Mouse (Mus musculus): ENCODE results near the gene Deaf1. TPM values are rescaled to one million over a fixed set of nuclear protein-coding genes. Genes with fewer than 3 reads are reported as not detected.
"Not testable (repeated sequence)": the region's sequence is repeated elsewhere in the genome, so short reads cannot be mapped to it uniquely, and the experiment has no call there.

The Deaf1 gene
- polyA plus RNA-seq, 1 experiment from 2014 or later = 61.3 TPM

DNA sequence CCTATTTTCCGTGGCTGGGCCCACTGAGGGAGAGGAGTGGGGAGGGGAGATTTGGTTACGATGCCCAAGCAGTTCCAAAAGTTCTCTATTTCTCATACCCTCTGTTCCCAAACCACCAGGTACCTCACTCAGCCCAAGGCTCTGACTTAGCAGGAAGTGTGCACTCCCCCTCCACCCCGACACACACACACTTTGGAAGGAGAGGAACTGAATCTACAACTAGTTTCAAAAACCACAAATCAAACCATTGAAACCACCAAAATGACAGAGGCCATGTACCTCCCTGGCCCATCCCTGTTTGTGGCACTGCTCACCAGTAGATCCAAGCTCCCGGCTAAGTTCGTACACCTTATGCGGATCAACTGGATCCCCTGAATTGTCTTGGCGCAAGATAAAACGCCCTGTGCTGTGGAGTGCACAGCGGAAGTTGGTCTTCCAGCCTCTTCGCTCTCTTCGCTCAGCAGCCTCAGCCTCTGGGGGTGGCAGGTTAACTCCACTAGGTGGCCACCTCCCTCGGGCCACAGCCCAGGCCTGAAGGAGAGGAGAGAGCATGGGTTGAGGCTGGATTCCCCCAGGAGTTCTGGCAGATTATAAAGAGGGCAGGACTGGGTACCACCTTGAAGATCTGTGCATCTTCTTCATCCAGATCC is 62.6 kb downstream of the Deaf1 start:
- Histone ChIP-seq H3K9me3 (replicated peaks; ENCODE audit: control insufficient read depth, low read length) (no peaks in the 10 kb centered on the region), H3K27ac (ENCODE audit: low read length) (no peak overlapping the region), H3K4me3 (replicated peaks; ENCODE audit: low read length) (no peak overlapping the region), H3K9ac (ENCODE audit: low read length) (peak overlapping the region; percentile 21; the same call in 1 of the 2 replicates), H3K27me3 (ENCODE audit: control insufficient read depth, insufficient read depth, low read length) (no peaks in the 10 kb centered on the region), H3K4me1 (ENCODE audit: control insufficient read depth, insufficient read depth, low read length) (peaks cover 4% of the 10 kb centered on the region; the same call in 1 of the 2 replicates), H3K36me3 (ENCODE audit: control insufficient read depth, insufficient read depth, low read length) (peaks cover 20% of the 10 kb centered on the region), H3K4me2 (ENCODE audit: low read depth, low read length) (peak overlapping the region; percentile 91; the same call in 1 of the 2 replicates)
- peak; percentile 56; the same call in 1 of the 2 replicates for ATAC-seq (ENCODE audit: insufficient read depth, low FRiP score)
- WGBS = 27% methylated on average over 12 of the region's 12 CpGs

DNA sequence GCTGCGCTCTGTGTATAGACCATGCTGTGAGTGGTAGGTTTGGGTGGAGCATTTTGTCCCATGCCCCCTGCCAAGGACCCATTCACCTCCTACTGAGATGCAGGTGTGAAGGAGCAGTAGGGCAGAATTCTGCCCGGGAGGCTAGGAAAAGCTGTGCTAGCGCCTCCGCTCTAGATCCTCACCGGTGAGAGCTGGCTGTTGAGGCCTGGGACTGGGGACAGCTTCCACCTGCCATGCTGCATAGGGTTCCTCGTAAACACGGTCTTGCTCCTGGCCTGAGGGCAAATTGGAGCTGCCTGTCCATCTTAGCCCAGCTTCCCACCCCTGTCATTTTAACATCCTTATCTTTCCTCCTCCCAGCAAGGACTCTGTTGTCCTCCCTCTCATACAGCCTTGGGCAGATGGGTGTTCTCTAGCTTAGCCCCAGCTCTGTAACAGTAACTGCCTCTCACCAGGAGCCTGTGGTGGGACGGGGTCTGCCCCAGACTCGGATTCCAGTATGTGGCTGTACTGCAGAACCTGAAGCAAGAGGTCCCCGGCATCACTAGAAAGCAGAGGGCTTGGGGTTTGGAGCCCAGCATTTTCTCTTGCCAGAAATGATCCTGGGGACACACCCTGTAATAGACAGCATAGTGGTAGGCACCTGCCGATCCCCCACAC is 63.3 kb downstream of the Deaf1 start:
- no peak overlapping the region for H3K9ac ChIP-seq (ENCODE audit: low read length)
- 75% methylated on average over 11 of the region's 11 CpGs for WGBS
- no peak overlapping the region for H3K4me2 ChIP-seq (ENCODE audit: low read depth, low read length)
- no peaks in the 10 kb centered on the region for H3K9me3 ChIP-seq (replicated peaks; ENCODE audit: control insufficient read depth, low read length)
- H3K36me3 ChIP-seq (ENCODE audit: control insufficient read depth, insufficient read depth, low read length) = peaks cover 26% of the 10 kb centered on the region
- no peak for ATAC-seq (ENCODE audit: insufficient read depth, low FRiP score)
- no peak overlapping the region for H3K27ac ChIP-seq (ENCODE audit: low read length)
- no peaks in the 10 kb centered on the region for H3K27me3 ChIP-seq (ENCODE audit: control insufficient read depth, insufficient read depth, low read length)
- no peak overlapping the region for H3K4me3 ChIP-seq (replicated peaks; ENCODE audit: low read length)
- H3K4me1 ChIP-seq (ENCODE audit: control insufficient read depth, insufficient read depth, low read length) = peaks cover 4% of the 10 kb centered on the region; the same call in 1 of the 2 replicates

DNA sequence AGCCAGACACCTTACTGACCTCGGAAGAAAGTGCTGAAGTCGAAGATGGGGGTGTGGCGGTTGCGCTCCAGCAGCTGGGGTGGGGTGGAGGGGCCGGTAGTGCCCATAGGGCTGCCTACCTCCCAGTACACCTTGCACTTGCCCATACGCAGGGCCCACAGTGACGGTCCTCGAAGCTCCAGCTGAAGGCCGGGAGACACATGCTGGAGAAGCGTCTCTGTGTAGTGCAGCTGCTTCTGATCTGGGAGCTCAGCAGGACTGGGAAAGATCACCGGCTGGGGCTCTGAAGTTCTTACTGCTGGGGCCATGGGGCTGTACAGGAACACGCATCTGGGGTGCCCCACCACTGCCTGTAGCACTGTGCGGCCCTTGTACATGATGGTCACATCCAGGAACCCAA is 63.9 kb downstream of the Deaf1 start:
- H3K4me2 ChIP-seq (ENCODE audit: low read depth, low read length) = no peak overlapping the region
- no peaks in the 10 kb centered on the region for H3K27me3 ChIP-seq (ENCODE audit: control insufficient read depth, insufficient read depth, low read length)
- no peak overlapping the region for H3K4me3 ChIP-seq (replicated peaks; ENCODE audit: low read length)
- no peak for ATAC-seq (ENCODE audit: insufficient read depth, low FRiP score)
- no peak overlapping the region for H3K9ac ChIP-seq (ENCODE audit: low read length)
- H3K36me3 ChIP-seq (ENCODE audit: control insufficient read depth, insufficient read depth, low read length) = peaks cover 31% of the 10 kb centered on the region
- whole genome bisulfite sequencing = 84% methylated on average over 13 of the region's 13 CpGs
- H3K9me3 ChIP-seq (replicated peaks; ENCODE audit: control insufficient read depth, low read length) = no peaks in the 10 kb centered on the region
- no peak overlapping the region for H3K27ac ChIP-seq (ENCODE audit: low read length)
- peaks cover 4% of the 10 kb centered on the region; the same call in 1 of the 2 replicates for H3K4me1 ChIP-seq (ENCODE audit: control insufficient read depth, insufficient read depth, low read length)

- WGBS = 89% methylated on average over 3 of the region's 3 CpGs
- H3K27ac ChIP-seq (ENCODE audit: low read length) = no peak overlapping the region
- no peaks in the 10 kb centered on the region for H3K9me3 ChIP-seq (replicated peaks; ENCODE audit: control insufficient read depth, low read length)
- no peak overlapping the region for H3K4me2 ChIP-seq (ENCODE audit: low read depth, low read length)
- H3K36me3 ChIP-seq (ENCODE audit: control insufficient read depth, insufficient read depth, low read length) = peaks cover 41% of the 10 kb centered on the region
- no peak overlapping the region for H3K9ac ChIP-seq (ENCODE audit: low read length)
- H3K4me1 ChIP-seq (ENCODE audit: control insufficient read depth, insufficient read depth, low read length) = peaks cover 4% of the 10 kb centered on the region; the same call in 1 of the 2 replicates
- no peak for ATAC-seq (ENCODE audit: insufficient read depth, low FRiP score)
- H3K4me3 ChIP-seq (replicated peaks; ENCODE audit: low read length) = no peak overlapping the region
- H3K27me3 ChIP-seq (ENCODE audit: control insufficient read depth, insufficient read depth, low read length) = no peaks in the 10 kb centered on the region
These were observed 66.0 kb downstream of the Deaf1 start for GRCm38 (mm10) chr7:141261480-141261879.

DNA sequence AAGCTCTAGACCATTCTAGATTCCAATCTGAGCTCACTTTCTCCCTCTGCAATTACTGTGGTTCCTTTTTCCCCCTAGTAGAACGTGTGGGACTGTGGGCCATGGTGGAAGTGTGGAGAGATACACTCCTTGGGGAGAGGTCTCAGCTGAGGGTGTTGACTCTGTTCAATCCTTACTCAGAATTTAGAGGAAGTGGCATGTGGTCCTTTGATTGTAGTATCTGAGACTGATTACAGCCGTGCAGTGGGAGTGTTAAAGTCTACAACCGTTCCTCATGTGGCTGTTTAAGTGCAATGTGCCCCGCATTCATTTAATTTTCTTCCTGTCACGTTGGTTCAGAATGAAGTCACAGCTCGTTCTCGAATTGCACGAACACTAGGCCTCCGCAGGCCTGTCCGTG is 71.3 kb downstream of the Deaf1 start:
- no peaks in the 10 kb centered on the region for H3K4me1 ChIP-seq (ENCODE audit: control insufficient read depth, insufficient read depth, low read length)
- no peak overlapping the region for H3K4me2 ChIP-seq (ENCODE audit: low read depth, low read length)
- no peaks in the 10 kb centered on the region for H3K27me3 ChIP-seq (ENCODE audit: control insufficient read depth, insufficient read depth, low read length)
- no peaks in the 10 kb centered on the region for H3K9me3 ChIP-seq (replicated peaks; ENCODE audit: control insufficient read depth, low read length)
- peaks cover 42% of the 10 kb centered on the region for H3K36me3 ChIP-seq (ENCODE audit: control insufficient read depth, insufficient read depth, low read length)
- 89% methylated on average over 10 of the region's 10 CpGs for WGBS
- no peak overlapping the region for H3K9ac ChIP-seq (ENCODE audit: low read length)
- no peak overlapping the region for H3K4me3 ChIP-seq (replicated peaks; ENCODE audit: low read length)
- H3K27ac ChIP-seq (ENCODE audit: low read length) = no peak overlapping the region
- ATAC-seq (ENCODE audit: insufficient read depth, low FRiP score) = no peak

DNA sequence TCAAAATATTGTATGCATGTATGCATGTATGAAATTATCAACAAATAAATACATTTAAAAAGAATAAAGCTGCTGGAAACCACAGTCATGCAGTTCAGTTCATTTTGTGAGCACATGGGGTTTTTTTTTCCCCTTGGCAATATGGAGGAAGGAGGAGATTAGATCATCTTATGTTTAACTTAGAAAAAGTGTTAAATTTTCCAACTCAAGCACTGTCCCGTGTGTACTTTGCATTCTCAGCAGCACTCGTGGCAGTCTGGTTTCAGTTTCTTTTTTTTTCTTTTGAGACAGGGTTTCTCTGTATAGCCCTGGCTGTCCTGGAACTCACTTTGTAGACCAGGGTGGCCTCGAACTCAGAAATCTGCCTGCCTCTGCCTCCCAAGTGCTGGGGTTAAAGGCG is 77.0 kb downstream of the Deaf1 start:
- peaks cover 37% of the 10 kb centered on the region for H3K36me3 ChIP-seq (ENCODE audit: control insufficient read depth, insufficient read depth, low read length)
- not testable (repeated sequence) for H3K4me3 ChIP-seq (replicated peaks; ENCODE audit: low read length); ATAC-seq (ENCODE audit: insufficient read depth, low FRiP score); H3K4me2 ChIP-seq (ENCODE audit: low read depth, low read length); H3K9me3 ChIP-seq (replicated peaks; ENCODE audit: control insufficient read depth, low read length); H3K4me1 ChIP-seq (ENCODE audit: control insufficient read depth, insufficient read depth, low read length); H3K9ac ChIP-seq (ENCODE audit: low read length); H3K27ac ChIP-seq (ENCODE audit: low read length); H3K27me3 ChIP-seq (ENCODE audit: control insufficient read depth, insufficient read depth, low read length)
- WGBS = 82% methylated on average over 4 of the region's 4 CpGs

Other genes starting within 250 kb of the Deaf1 start
- gene Pkp3, start 249.5 kb downstream of the Deaf1 start, polyA plus RNA-seq (2015; fragmentation: Nextera tagmentation; extraction: Ambion mirVana) = 74.2 and 103 TPM in 2 replicates
- 14.1 and 14.7 TPM in 2 replicates for gene Sigirr, start 227.1 kb downstream of the Deaf1 start, polyA plus RNA-seq (2015; fragmentation: Nextera tagmentation; extraction: Ambion mirVana)
- gene Ano9, start 209.9 kb downstream of the Deaf1 start, polyA plus RNA-seq (2015; fragmentation: Nextera tagmentation; extraction: Ambion mirVana) = 22.5 and 26.2 TPM in 2 replicates
- 56.0 and 59.4 TPM in 2 replicates for gene Ptdss2, start 205.3 kb downstream of the Deaf1 start, polyA plus RNA-seq (2015; fragmentation: Nextera tagmentation; extraction: Ambion mirVana)
- gene Rnh1, start 154.8 kb downstream of the Deaf1 start, polyA plus RNA-seq (2015; fragmentation: Nextera tagmentation; extraction: Ambion mirVana) = 240 and 265 TPM in 2 replicates
- 45.1 and 48.0 TPM in 2 replicates for gene Hras, start 133.7 kb downstream of the Deaf1 start, polyA plus RNA-seq (2015; fragmentation: Nextera tagmentation; extraction: Ambion mirVana)
- 7.1 TPM in 2 replicates for gene Lrrc56, start 133.5 kb downstream of the Deaf1 start, polyA plus RNA-seq (2015; fragmentation: Nextera tagmentation; extraction: Ambion mirVana)
- 4.8 and 6.3 TPM in 2 replicates for gene Lmntd2, start 113.6 kb downstream of the Deaf1 start, polyA plus RNA-seq (2015; fragmentation: Nextera tagmentation; extraction: Ambion mirVana)
- gene Rassf7, start 111.8 kb downstream of the Deaf1 start, polyA plus RNA-seq (2015; fragmentation: Nextera tagmentation; extraction: Ambion mirVana) = 82.3 and 104 TPM in 2 replicates
- 57.6 and 67.7 TPM in 2 replicates for gene Phrf1, start 98.9 kb downstream of the Deaf1 start, polyA plus RNA-seq (2015; fragmentation: Nextera tagmentation; extraction: Ambion mirVana)
- gene Irf7, start 61.2 kb downstream of the Deaf1 start, polyA plus RNA-seq (2015; fragmentation: Nextera tagmentation; extraction: Ambion mirVana) = 3.5 and 3.6 TPM in 2 replicates
- 16.0 and 17.0 TPM in 2 replicates for gene Cdhr5, start 50.9 kb downstream of the Deaf1 start, polyA plus RNA-seq (2015; fragmentation: Nextera tagmentation; extraction: Ambion mirVana)
- 23.2 and 24.8 TPM in 2 replicates for gene Sct, start 48.6 kb downstream of the Deaf1 start, polyA plus RNA-seq (2015; fragmentation: Nextera tagmentation; extraction: Ambion mirVana)
- gene Drd4, start 35.7 kb downstream of the Deaf1 start, polyA plus RNA-seq (2015; fragmentation: Nextera tagmentation; extraction: Ambion mirVana) = 0.18 TPM in 1 of 2 replicates, not detected in the other
- gene Tmem80, start within 50 bp of the Deaf1 start, polyA plus RNA-seq (2015; fragmentation: Nextera tagmentation; extraction: Ambion mirVana) = 35.9 and 36.5 TPM in 2 replicates
- gene Eps8l2, start 11.2 kb upstream of the Deaf1 start, polyA plus RNA-seq (2015; fragmentation: Nextera tagmentation; extraction: Ambion mirVana) = 79.4 and 108 TPM in 2 replicates
- gene Taldo1, start 64.5 kb upstream of the Deaf1 start, polyA plus RNA-seq (2015; fragmentation: Nextera tagmentation; extraction: Ambion mirVana) = 399 and 400 TPM in 2 replicates
- gene Gatd1, start 86.4 kb upstream of the Deaf1 start, polyA plus RNA-seq (2015; fragmentation: Nextera tagmentation; extraction: Ambion mirVana) = 45.8 and 48.1 TPM in 2 replicates
- gene Cend1, start 101.8 kb upstream of the Deaf1 start, polyA plus RNA-seq (2015; fragmentation: Nextera tagmentation; extraction: Ambion mirVana) = 2.6 and 3.8 TPM in 2 replicates
- gene Slc25a22, start 110.2 kb upstream of the Deaf1 start, polyA plus RNA-seq (2015; fragmentation: Nextera tagmentation; extraction: Ambion mirVana) = 29.4 and 32.3 TPM in 2 replicates
- 7.6 and 8.2 TPM in 2 replicates for gene Pidd1, start 116.3 kb upstream of the Deaf1 start, polyA plus RNA-seq (2015; fragmentation: Nextera tagmentation; extraction: Ambion mirVana)
- 1,060 and 1,250 TPM in 2 replicates for gene Rplp2, start 119.7 kb upstream of the Deaf1 start, polyA plus RNA-seq (2015; fragmentation: Nextera tagmentation; extraction: Ambion mirVana)
- gene Pnpla2, start 127.5 kb upstream of the Deaf1 start, polyA plus RNA-seq (2015; fragmentation: Nextera tagmentation; extraction: Ambion mirVana) = 34.0 and 38.5 TPM in 2 replicates
- 21.4 and 25.3 TPM in 2 replicates for gene Cracr2b, start 133.4 kb upstream of the Deaf1 start, polyA plus RNA-seq (2015; fragmentation: Nextera tagmentation; extraction: Ambion mirVana)
- gene Cd151, start 139.7 kb upstream of the Deaf1 start, polyA plus RNA-seq (2015; fragmentation: Nextera tagmentation; extraction: Ambion mirVana) = 39.1 and 40.3 TPM in 2 replicates
- 62.4 and 63.1 TPM in 2 replicates for gene Polr2l, start 147.4 kb upstream of the Deaf1 start, polyA plus RNA-seq (2015; fragmentation: Nextera tagmentation; extraction: Ambion mirVana)
- gene Tspan4, start 147.6 kb upstream of the Deaf1 start, polyA plus RNA-seq (2015; fragmentation: Nextera tagmentation; extraction: Ambion mirVana) = 67.4 and 69.6 TPM in 2 replicates
- gene Chid1, start 212.2 kb upstream of the Deaf1 start, polyA plus RNA-seq (2015; fragmentation: Nextera tagmentation; extraction: Ambion mirVana) = 54.0 and 60.5 TPM in 2 replicates
- gene Ap2a2, start 234.5 kb upstream of the Deaf1 start, polyA plus RNA-seq (2015; fragmentation: Nextera tagmentation; extraction: Ambion mirVana) = 86.0 and 91.0 TPM in 2 replicates

Measured in stomach, embryonic 16.5 days (tissue).